Mouse (Mus musculus) ES-E14 (cell line): ENCODE measurements at regions not wholly inside any gene's neighbourhood (a gene's known extent, or its start where the extent isn't known, plus 50 kb on each side); places are given as distances from the start of the nearest gene placed in this dataset.

Experiments
- HCFC1 ChIP-seq: IDR thresholded peaks from 2 replicates; pipeline ENCODE4 v1.6.1; 2012; ENCODE audit warnings: low read length, inconsistent platforms, borderline replicate concordance; ENCODE audit not compliant: insufficient read depth
- MAFK ChIP-seq: IDR thresholded peaks from 2 replicates; pipeline ENCODE4 v1.6.1; 2014; ENCODE audit warnings: mild to moderate bottlenecking, low read depth, low read length, inconsistent platforms; ENCODE audit not compliant: insufficient read depth
- ZC3H11A ChIP-seq: IDR thresholded peaks from 2 replicates; pipeline ENCODE4 v1.6.1; 2012; ENCODE audit warnings: low read depth, mild to moderate bottlenecking, inconsistent platforms, low read length, borderline replicate concordance

DNA sequence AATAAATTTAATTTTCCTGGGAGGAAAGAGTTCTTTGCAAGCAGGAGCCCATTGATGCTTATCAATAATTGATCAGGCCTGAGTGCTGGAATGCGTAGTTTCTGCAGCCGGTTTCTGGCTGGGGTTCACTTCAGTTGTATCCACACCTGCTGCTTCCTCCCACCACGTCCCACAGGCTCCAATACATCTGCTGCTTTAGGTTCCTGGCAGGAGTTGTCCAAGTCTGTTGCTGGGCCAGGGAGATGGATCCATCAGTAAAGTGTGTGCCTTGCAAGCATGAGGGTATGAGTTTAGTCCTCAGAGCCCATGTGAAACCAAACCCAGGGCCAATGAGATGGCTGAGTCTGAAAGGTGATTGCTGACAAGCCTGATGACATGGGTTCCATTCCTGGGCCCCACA is 72.1 kb downstream of the Rpl14 start:
- no peak for TF ChIP-seq MAFK
- no peak for TF ChIP-seq ZC3H11A
- no peak for TF ChIP-seq HCFC1
